Mouse (Mus musculus) right cerebral cortex, postnatal 36 days (tissue): ENCODE data around the gene Adamtsl3.

Source experiments
- DNase-seq, 2 experiments: peaks; one replicate each; pipeline ENCODE4 v3.0.0; 2022; ENCODE audit warnings: low spot score in 2 of 2, mixed read lengths in 1 of 2

Adamtsl3 gene

GRCm38 (mm10) chr7:82422561-82422960 is 87.1 kb downstream of the Adamtsl3 start:
- DNase-seq: no peak

- no peak for DNase-seq
Observed at GRCm38 (mm10) chr7:82423602-82424001, 88.1 kb downstream of the Adamtsl3 start.

GRCm38 (mm10) chr7:82424281-82424680 is 88.8 kb downstream of the Adamtsl3 start:
- DNase-seq: no peak

- DNase-seq: no peak
Observed at GRCm38 (mm10) chr7:82425374-82425773, 89.9 kb downstream of the Adamtsl3 start.

GRCm38 (mm10) chr7:82429447-82429846 is 94.0 kb downstream of the Adamtsl3 start:
- DNase-seq: no peak

GRCm38 (mm10) chr7:82431572-82431971 is 96.1 kb downstream of the Adamtsl3 start:
- no peak for DNase-seq

GRCm38 (mm10) chr7:82433226-82433625 is 97.7 kb downstream of the Adamtsl3 start:
- DNase-seq: no peak

GRCm38 (mm10) chr7:82458376-82458775 is 122.9 kb downstream of the Adamtsl3 start:
- DNase-seq: no peak

GRCm38 (mm10) chr7:82462921-82463523 is 127.5 kb downstream of the Adamtsl3 start:
- DNase-seq: no peak

GRCm38 (mm10) chr7:82464364-82464763 is 128.9 kb downstream of the Adamtsl3 start:
- DNase-seq: no peak

GRCm38 (mm10) chr7:82465437-82465836 is 129.9 kb downstream of the Adamtsl3 start:
- DNase-seq: no peak

- DNase-seq: no peak
Observed at GRCm38 (mm10) chr7:82476441-82477221, 141.1 kb downstream of the Adamtsl3 start.

- no peak for DNase-seq
Observed at GRCm38 (mm10) chr7:82478461-82478860, 143.0 kb downstream of the Adamtsl3 start.

- DNase-seq: no peak
Observed at GRCm38 (mm10) chr7:82478861-82479755, 143.6 kb downstream of the Adamtsl3 start.

- DNase-seq: no peak
Observed at GRCm38 (mm10) chr7:82483426-82483825, 147.9 kb downstream of the Adamtsl3 start.

GRCm38 (mm10) chr7:82484834-82485233 is 149.3 kb downstream of the Adamtsl3 start:
- DNase-seq: no peak

- DNase-seq: no peak
Observed at GRCm38 (mm10) chr7:82485344-82485954, 150.0 kb downstream of the Adamtsl3 start.

GRCm38 (mm10) chr7:82491018-82491417 is 155.5 kb downstream of the Adamtsl3 start:
- no peak for DNase-seq

- no peak for DNase-seq
Observed at GRCm38 (mm10) chr7:82492881-82493280, 157.4 kb downstream of the Adamtsl3 start.

- no peak for DNase-seq
Observed at GRCm38 (mm10) chr7:82494220-82494619, 158.7 kb downstream of the Adamtsl3 start.

- no peak for DNase-seq
Observed at GRCm38 (mm10) chr7:82497064-82497463, 161.6 kb downstream of the Adamtsl3 start.

GRCm38 (mm10) chr7:82501306-82501705 is 165.8 kb downstream of the Adamtsl3 start:
- peak; percentile 61 to 75 for DNase-seq
